Mouse (Mus musculus): ENCODE results near the gene Ier2. TPM values are rescaled to one million over a fixed set of nuclear protein-coding genes. Genes with fewer than 3 reads are reported as not detected.

Gene Ier2
- polyA plus RNA-seq, 1 experiment from 2014 or later = 140 TPM

DNA sequence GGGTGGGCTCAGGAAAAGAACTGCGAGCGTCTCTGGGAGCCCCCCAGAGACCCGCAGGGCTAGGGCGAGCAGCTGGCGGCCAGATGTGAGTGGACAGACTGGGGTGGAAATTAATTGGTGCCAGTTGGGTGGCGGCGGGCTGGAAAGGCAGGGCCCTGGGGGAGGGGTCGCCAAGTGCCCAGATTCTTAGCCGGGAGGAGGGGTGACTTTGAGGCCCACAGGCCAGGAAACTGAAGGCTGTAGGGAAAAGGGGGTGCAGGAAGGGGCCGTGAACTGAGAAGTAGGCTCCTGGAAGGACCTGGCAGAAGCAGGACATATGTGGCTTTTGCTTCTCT lies 6.5 kb downstream of the Ier2 start:
- no peaks in the 10 kb centered on the region for H3K27me3 ChIP-seq (replicated peaks; ENCODE audit: low read depth, poor library complexity, severe bottlenecking)

DNA sequence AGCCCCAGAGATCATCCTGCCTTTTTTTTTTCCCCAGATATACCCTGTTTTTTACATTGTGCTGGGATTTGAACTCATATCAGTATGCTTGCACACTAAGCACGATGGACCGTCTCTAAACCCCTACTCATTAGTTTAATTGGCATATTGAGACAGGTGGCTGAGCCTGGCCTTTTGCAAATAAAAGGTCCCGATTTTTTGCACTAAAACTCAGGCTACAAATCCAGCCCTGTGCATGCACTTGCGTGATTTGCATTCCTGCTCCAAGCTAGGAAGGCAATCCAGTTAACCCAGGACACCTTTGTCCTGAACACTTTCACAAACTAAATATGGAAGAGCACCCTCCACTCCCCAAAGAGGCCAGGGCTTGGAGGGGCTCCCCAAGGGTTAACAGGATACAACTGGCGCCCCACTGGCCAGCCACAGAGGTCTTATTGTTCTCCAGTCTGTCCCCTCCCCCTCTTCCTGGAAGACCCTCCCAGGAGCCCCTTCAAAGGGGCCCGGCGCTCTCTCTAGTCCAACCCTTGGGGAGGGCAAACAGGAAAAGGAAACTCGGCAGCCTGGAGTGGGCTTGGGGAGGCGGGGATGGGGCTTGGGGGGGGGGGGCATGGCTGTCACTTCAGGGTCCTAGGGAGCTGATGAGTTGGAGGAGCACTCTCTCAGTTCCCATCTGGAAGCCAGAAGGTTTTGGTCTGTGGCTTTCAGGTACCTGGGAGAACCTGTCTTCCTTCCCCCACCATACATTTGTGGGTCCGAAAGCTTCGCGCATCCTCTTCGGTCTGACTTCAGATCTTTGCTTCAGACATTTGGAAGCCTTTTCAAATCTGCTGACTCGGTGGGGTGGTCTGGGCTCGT lies 7.1 kb downstream of the Ier2 start:
- WGBS = under 1% methylated on average over 15 of the region's 15 CpGs
- peak; percentile 93 for DNase-seq (ENCODE audit: low spot score)
- peaks cover 79% of the 10 kb centered on the region for H3K4me1 ChIP-seq
- H3K36me3 ChIP-seq (replicated peaks) = no peaks in the 10 kb centered on the region
- no peaks in the 10 kb centered on the region for H3K27me3 ChIP-seq (replicated peaks; ENCODE audit: low read depth, poor library complexity, severe bottlenecking)
- peak overlapping the region; percentile 59 for H3K4me3 ChIP-seq
- H3K27ac ChIP-seq (replicated peaks) = peak overlapping the region; percentile 97
- H3K9me3 ChIP-seq = no peaks in the 10 kb centered on the region

More for the DNA sequence above, 6.5 kb downstream of the Ier2 start:
- Histone ChIP-seq H3K9me3 (no peaks in the 10 kb centered on the region), H3K4me3 (peak overlapping the region; percentile 59), H3K27ac (replicated peaks) (peak overlapping the region; percentile 97), H3K36me3 (replicated peaks) (no peaks in the 10 kb centered on the region), H3K4me1 (peaks cover 77% of the 10 kb centered on the region)
- WGBS = 1% methylated on average over 10 of the region's 10 CpGs
- DNase-seq (ENCODE audit: low spot score) = peak; percentile 96

DNA sequence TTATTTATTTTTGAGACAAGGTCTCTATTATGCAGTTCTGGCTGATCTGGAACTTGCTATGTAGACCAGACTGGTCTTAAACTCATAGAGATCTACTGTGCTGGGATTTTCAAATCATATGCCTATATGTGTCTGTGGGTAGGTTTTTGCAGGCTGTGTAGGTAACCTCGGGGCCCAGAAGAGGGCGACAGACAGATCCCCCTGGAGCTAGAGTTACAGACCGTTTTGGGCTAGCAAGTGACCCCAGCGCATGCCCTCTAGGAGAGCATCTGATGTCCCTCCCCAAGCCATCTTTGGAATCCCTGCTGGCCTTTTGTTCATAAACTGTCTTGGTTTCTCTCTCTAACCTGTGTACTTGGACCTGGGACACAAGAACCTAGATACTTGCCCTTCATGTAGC lies 8.1 kb downstream of the Ier2 start:
- Histone ChIP-seq H3K4me3 (peak overlapping the region; percentile 59; the same call in 1 of the 2 replicates), H3K27me3 (replicated peaks; ENCODE audit: low read depth, poor library complexity, severe bottlenecking) (no peaks in the 10 kb centered on the region), H3K36me3 (replicated peaks) (no peaks in the 10 kb centered on the region), H3K9me3 (no peaks in the 10 kb centered on the region), H3K4me1 (peaks cover 76% of the 10 kb centered on the region), H3K27ac (replicated peaks) (peak overlapping the region; percentile 97)
- 25% methylated on average over 4 of the region's 4 CpGs for WGBS
- DNase-seq (ENCODE audit: low spot score) = peak; percentile 67

DNA sequence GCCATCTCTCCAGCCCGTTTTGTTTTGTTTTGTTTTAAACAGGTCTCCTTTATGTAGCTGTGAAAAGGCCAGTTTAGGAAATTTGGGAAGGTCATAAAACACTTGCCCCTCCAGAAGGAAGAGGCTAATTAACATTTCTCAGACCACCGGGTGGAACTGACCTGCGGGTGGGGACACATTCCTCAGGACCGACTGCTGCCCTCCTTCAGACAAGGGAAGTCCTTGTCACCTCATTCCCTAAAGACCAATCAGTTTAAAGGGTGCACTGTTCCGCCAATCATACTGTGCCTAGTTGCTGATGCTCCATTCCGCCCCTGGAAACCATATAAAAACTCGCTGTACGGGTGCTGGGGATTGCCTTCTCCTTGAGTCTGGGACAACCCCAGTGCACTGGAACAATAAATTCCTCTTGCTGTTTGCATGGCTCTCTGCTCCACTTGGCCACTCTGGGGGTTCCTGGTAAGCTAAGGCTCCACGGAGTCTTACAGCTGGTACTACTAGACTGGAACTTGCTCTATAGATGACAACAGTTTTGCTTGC lies 9.5 kb downstream of the Ier2 start:
- Histone ChIP-seq H3K4me1 (peaks cover 62% of the 10 kb centered on the region), H3K27ac (replicated peaks) (peak overlapping the region; percentile 75), H3K9me3 (no peaks in the 10 kb centered on the region), H3K27me3 (replicated peaks; ENCODE audit: low read depth, poor library complexity, severe bottlenecking) (no peaks in the 10 kb centered on the region), H3K4me3 (peak overlapping the region; percentile 16; the same call in 1 of the 2 replicates), H3K36me3 (replicated peaks) (no peaks in the 10 kb centered on the region)
- no peak for DNase-seq (ENCODE audit: low spot score)
- 55% methylated on average over 9 of the region's 9 CpGs for WGBS

DNA sequence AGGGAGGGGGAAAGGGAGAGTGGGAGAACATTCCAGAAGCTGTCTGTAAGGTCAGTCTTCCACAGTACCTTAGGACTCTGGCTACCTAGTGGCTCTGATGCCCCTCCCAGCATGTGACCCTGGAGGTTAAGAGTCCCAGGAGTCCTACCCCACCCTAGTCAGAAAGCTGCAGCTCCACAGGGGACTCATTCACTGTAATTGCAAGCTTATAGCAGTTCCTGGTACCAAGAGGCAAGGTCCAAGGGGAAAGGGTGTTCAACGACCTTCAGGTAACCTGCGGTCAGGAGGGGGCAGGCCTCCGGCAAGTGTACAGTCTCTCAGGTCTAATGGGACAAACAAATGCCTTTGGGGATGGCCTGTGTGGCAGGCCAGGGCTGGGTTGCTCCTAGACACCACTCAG lies 12.4 kb downstream of the Ier2 start:
- H3K4me3 ChIP-seq = no peak overlapping the region; the same call in 1 of the 2 replicates
- 38% methylated on average over 3 of the region's 3 CpGs for WGBS
- H3K27ac ChIP-seq (replicated peaks) = peak overlapping the region; percentile 81
- DNase-seq (ENCODE audit: low spot score) = no peak
- no peaks in the 10 kb centered on the region for H3K27me3 ChIP-seq (replicated peaks; ENCODE audit: low read depth, poor library complexity, severe bottlenecking)
- no peaks in the 10 kb centered on the region for H3K9me3 ChIP-seq
- peaks cover 47% of the 10 kb centered on the region for H3K4me1 ChIP-seq
- no peaks in the 10 kb centered on the region for H3K36me3 ChIP-seq (replicated peaks)

DNA sequence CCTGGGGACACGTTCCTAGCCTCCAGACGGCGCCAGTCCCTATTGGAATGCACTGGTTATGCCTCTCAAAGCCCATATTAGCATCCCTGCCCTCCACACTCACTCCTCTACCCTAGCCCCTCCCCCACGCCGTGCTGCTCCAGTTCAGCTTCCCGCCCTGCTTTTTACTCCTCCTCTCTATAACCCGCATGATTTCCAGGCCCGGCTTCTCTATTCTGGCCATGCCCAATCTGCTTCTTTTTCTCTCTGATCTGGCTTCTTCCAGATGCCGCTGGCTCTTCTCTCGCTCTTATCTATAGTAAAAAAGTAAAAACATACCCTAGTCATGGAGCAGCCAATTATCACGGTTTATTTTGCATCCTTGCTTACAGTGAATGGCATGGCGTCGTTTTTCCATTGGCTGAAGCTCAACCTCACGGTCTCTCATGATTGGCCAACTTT lies 15.2 kb downstream of the Ier2 start:
- no peaks in the 10 kb centered on the region for H3K9me3 ChIP-seq
- no peaks in the 10 kb centered on the region for H3K27me3 ChIP-seq (replicated peaks; ENCODE audit: low read depth, poor library complexity, severe bottlenecking)
- no peaks in the 10 kb centered on the region for H3K36me3 ChIP-seq (replicated peaks)
- peak overlapping the region; percentile 51 for H3K4me3 ChIP-seq
- 2% methylated on average over 14 of the region's 14 CpGs for WGBS
- peak overlapping the region; percentile 83 for H3K27ac ChIP-seq (replicated peaks)
- DNase-seq (ENCODE audit: low spot score) = peak; percentile 89
- peaks cover 38% of the 10 kb centered on the region for H3K4me1 ChIP-seq

DNA sequence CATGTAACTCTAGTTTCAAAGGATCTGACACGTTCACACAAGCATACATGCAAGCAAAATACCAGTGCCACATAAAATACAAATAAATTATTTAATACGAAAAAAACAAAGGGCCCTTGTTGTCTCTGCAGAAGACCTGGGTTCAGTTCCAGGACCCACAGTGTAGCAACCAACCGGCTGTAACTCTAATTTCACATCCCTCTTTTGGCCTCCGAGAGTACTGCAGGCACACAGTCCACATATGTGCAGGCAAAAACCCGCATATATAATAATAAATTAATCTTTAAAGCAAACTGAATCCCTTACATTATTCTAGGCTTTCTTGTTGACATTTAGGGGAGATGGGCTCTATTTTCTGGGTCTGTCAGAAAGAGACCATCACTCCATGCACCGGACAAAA lies 15.9 kb downstream of the Ier2 start:
- DNase-seq (ENCODE audit: low spot score) = peak; percentile 48
- Histone ChIP-seq H3K4me1 (peaks cover 44% of the 10 kb centered on the region), H3K9me3 (no peaks in the 10 kb centered on the region), H3K27ac (replicated peaks) (peak overlapping the region; percentile 83), H3K27me3 (replicated peaks; ENCODE audit: low read depth, poor library complexity, severe bottlenecking) (no peaks in the 10 kb centered on the region), H3K36me3 (replicated peaks) (no peaks in the 10 kb centered on the region), H3K4me3 (peak overlapping the region; percentile 51)
- WGBS = 57% methylated on average over 6 of the region's 6 CpGs

DNA sequence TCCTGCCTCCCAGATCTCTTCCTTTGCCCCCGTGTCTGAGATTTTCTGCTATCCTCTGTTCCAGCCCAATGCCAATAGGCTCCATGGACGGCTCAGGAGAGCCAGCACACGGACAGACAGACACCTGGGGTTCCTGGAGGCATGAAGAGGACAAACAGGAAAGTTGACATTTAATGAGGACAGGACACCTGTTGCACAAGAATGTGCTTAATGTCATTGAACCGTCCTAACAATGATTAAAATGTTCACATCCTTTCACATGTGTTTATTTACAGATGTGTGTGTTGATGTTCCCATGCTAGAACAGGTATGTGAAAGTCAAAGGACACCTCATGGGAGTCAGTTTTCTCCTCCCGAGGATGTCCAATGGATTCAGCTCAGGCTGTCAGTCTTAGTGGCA lies 19.6 kb downstream of the Ier2 start:
- no peak overlapping the region for H3K4me3 ChIP-seq
- no peaks in the 10 kb centered on the region for H3K36me3 ChIP-seq (replicated peaks)
- 73% methylated on average over 5 of the region's 5 CpGs for WGBS
- H3K27ac ChIP-seq (replicated peaks) = peak overlapping the region; percentile 63; the same call in 1 of the 2 replicates
- H3K4me1 ChIP-seq = peaks cover 45% of the 10 kb centered on the region
- no peaks in the 10 kb centered on the region for H3K9me3 ChIP-seq
- DNase-seq (ENCODE audit: low spot score) = no peak
- H3K27me3 ChIP-seq (replicated peaks; ENCODE audit: low read depth, poor library complexity, severe bottlenecking) = no peaks in the 10 kb centered on the region

DNA sequence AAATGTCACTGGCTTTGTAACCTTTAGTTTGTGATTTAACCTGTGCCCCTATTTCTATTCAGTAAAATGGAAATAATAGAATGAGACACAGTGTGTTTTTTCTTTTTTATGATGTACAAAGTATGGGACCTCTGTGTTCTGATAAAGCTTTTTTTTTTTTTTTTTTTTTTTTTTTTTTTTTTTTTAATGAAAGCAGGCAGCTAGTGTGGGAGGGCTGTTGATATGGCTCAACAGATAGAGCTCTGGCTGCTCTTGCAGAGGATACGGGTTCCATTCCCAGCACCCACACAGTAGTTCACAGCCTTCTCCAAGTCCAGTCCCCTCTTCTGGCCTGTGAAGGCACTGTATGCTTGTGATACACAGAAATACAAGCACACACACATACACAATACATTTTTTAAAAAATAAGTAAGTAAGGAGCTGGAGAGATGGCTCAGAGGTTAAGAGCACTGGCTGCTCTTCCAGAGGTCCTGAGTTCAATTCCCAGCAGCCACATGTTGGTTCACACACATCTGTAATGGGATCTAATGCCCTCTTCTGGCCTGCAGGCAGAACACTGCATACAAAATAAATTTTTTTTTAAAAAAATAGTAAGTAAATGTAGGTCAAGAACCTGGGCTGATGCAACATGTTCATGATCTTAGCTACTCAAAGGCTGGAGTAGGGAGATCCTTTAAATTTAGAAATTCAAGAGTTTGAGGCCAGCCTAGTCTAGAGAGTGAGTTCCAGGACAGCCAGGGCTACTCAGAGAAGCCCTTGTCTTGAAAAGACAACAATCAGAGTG lies 20.9 kb downstream of the Ier2 start:
- Histone ChIP-seq H3K36me3 (replicated peaks) (no peaks in the 10 kb centered on the region), H3K4me3 (no peak overlapping the region), H3K9me3 (no peaks in the 10 kb centered on the region), H3K27ac (replicated peaks) (peak overlapping the region; percentile 63; the same call in 1 of the 2 replicates), H3K4me1 (peaks cover 44% of the 10 kb centered on the region), H3K27me3 (replicated peaks; ENCODE audit: low read depth, poor library complexity, severe bottlenecking) (no peaks in the 10 kb centered on the region)
- 89% methylated on average over 1 of the region's 1 CpGs for WGBS
- DNase-seq (ENCODE audit: low spot score) = no peak

DNA sequence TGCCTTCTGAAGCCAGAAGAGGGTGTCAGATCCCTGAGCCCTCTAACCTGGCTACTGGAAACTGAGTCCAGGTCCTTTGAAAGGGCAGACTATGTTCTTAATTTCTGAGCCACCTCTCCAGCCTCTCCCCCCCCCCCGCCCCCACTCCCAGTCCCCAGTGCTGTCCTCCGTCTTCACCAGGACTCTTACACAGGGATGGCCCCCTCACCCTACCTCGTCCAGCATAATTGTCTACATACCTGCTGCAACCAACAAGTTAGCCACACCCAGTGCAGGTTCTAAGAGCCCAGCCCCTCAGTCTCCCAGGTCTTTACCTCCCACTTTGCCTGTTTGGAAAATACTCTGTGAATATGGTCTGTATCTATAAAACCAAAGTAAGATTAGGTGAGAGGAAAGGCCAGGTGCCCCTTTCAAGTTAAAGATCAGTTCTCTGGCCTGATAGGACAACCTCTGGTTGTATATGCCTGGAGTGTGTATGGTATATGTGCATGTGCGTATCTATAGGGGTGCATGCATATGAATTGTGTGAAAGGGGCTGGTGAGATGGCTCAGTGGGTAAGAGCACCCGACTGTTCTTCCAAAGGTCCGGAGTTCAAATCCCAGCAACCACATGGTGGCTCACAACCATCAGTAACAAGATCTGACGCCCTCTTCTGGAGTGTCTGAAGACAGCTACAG lies 21.9 kb downstream of the Ier2 start:
- Histone ChIP-seq H3K4me3 (peak overlapping the region; percentile 67; the same call in 1 of the 2 replicates), H3K9me3 (no peaks in the 10 kb centered on the region), H3K27ac (replicated peaks) (peak overlapping the region; percentile 95; the same call in 1 of the 2 replicates), H3K36me3 (replicated peaks) (no peaks in the 10 kb centered on the region), H3K4me1 (peaks cover 54% of the 10 kb centered on the region), H3K27me3 (replicated peaks; ENCODE audit: low read depth, poor library complexity, severe bottlenecking) (peaks cover 6% of the 10 kb centered on the region)
- no peak for DNase-seq (ENCODE audit: low spot score)
- 75% methylated on average over 7 of the region's 7 CpGs for WGBS

DNA sequence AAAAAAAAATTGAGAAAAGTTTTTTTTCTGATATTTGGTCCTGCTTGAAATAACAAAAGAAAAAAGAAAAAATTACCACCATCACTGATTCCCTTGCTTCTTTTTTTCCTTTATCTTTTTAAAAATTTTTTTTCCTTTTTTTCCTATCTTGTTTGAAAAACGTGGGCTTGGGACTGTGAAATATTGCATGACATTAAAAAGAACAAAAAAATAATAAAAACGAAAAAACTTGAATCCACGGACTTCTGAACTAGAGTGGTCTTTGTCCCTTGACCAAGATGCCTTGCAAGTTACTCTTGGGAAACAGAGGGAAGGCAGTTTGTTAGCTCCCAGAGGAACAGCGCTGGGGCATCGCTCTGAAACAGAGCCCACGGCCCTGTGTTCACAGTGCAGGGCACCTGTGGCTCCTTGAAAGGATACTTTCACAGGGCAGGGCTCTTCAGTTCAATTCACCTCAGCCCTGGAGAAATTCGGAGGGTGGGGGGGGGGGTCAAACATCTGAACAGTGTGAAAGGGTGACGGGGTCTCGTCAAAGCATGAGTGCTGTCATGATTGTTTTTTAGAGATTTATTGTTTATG lies 22.6 kb downstream of the Ier2 start:
- H3K4me1 ChIP-seq = peaks cover 55% of the 10 kb centered on the region
- peaks cover 6% of the 10 kb centered on the region for H3K27me3 ChIP-seq (replicated peaks; ENCODE audit: low read depth, poor library complexity, severe bottlenecking)
- H3K27ac ChIP-seq (replicated peaks) = peak overlapping the region; percentile 95
- WGBS = 30% methylated on average over 9 of the region's 9 CpGs
- peak overlapping the region; percentile 67 for H3K4me3 ChIP-seq
- H3K9me3 ChIP-seq = no peaks in the 10 kb centered on the region
- DNase-seq (ENCODE audit: low spot score) = no peak
- no peaks in the 10 kb centered on the region for H3K36me3 ChIP-seq (replicated peaks)

All from embryonic facial prominence, embryonic 10.5 days (tissue).